Mouse (Mus musculus) kidney, postnatal 0 days (tissue): ENCODE measurements around the gene Stra6. TPM values are rescaled to one million over a fixed set of nuclear protein-coding genes. Genes with fewer than 3 reads are reported as not detected.

Source experiments
- ATAC-seq: fragments of 200-750 bp; cut with Nextera tagmentation; replicated peaks from 2 replicates; pipeline ENCODE4 v1.8.0; 2017; ENCODE audit warnings: low read depth, moderate number of reproducible peaks, moderate TSS enrichment, moderate library complexity; ENCODE audit not compliant: low FRiP score
- DNase-seq: peaks from one replicate; pipeline ENCODE4 v3.0.0-alpha.2; 2016; ENCODE audit warnings: low spot score
- H3K27ac ChIP-seq: fragments of 300-500 bp; sonication (generic); 2 replicates; pipeline ENCODE4 v1.5.1; 2014; ENCODE audit warnings: mild to moderate bottlenecking
- H3K27me3 ChIP-seq: fragments of 300-500 bp; sonication (generic); 2 replicates; pipeline ENCODE4 v1.6.1; 2014; ENCODE audit warnings: low read length, mixed read lengths; ENCODE audit not compliant: insufficient read depth
- H3K36me3 ChIP-seq: fragments of 300-500 bp; sonication (generic); 2 replicates; pipeline ENCODE4 v1.6.1; 2014; ENCODE audit warnings: low read length, mixed read lengths; ENCODE audit not compliant: insufficient read depth
- H3K4me1 ChIP-seq: fragments of 300-500 bp; sonication (generic); replicated peaks from 2 replicates; pipeline ENCODE4 v1.6.1; 2014; ENCODE audit warnings: antibody characterized with exemption, low read length, mixed read lengths; ENCODE audit not compliant: insufficient read depth
- H3K4me2 ChIP-seq: fragments of 300-500 bp; sonication (generic); 2 replicates; pipeline ENCODE4 v1.6.1; 2014; ENCODE audit warnings: mild to moderate bottlenecking, low read length, moderate library complexity, mixed read lengths
- H3K4me3 ChIP-seq: fragments of 300-500 bp; sonication (generic); replicated peaks from 2 replicates; pipeline ENCODE4 v1.5.1; 2014; ENCODE audit warnings: low read depth, low read length
- H3K9ac ChIP-seq: fragments of 300-500 bp; sonication (generic); 2 replicates; pipeline ENCODE4 v1.6.1; 2014; ENCODE audit warnings: low read depth, low read length
- H3K9me3 ChIP-seq: fragments of 300-500 bp; sonication (generic); replicated peaks from 2 replicates; pipeline ENCODE4 v1.6.1; 2016; ENCODE audit warnings: low read length, inconsistent platforms, mixed read lengths
- CTCF ChIP-seq: IDR thresholded peaks from 2 replicates; pipeline ENCODE4 v1.5.1; 2016; ENCODE audit warnings: antibody characterized with exemption, low read depth, mild to moderate bottlenecking, moderate library complexity
- WGBS: fragments of 180-500 bp; shearing (Covaris S2); extraction: QIAGEN DNeasy Blood & Tissue Kit; methylation state at CpG from one replicate; pipeline ENCODE4 v1.1.7; 2014; 5-methylcytosine and 5-hydroxymethylcytosine counted together
- polyA plus RNA-seq: library from polyadenylated mRNA; unstranded; fragments of >200 nt; fragmentation: Nextera tagmentation; extraction: Ambion mirVana; gene quantifications from 2 replicates; pipeline ENCODE4 v1.2.1, GENCODE M21; 2015

The Stra6 gene
- polyA plus RNA-seq, 1 experiment from 2014 or later = 12.2 TPM

DNA sequence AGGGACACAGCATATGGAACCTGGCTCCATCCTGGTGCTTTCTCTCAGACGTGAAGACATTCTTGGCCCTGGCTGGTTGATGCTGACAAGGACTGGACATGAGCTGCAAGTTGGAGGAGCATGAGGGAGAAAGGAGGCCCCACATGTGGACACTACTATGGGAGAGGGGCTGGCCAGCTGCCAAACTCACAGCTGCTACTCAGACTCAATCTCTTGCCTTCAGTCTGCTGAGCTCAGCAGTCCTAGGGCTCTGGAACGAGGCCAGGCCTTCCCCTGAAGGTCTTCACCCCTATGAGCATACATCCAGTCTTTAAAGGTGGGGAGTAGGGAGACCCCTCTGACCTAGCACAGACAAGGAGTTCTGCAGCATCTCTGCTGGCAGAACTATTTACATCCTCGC is 91.8 kb downstream of the Stra6 start:
- H3K4me2 ChIP-seq = no peak overlapping the region
- no peak overlapping the region for H3K4me3 ChIP-seq
- ATAC-seq (no peak), DNase-seq (peak; percentile 74)
- no peak overlapping the region for H3K9ac ChIP-seq
- no peaks in the 10 kb centered on the region for H3K27me3 ChIP-seq
- H3K4me1 ChIP-seq = 0 out of 2 replicates have a peak, but pooled peaks cover 4% of the 10 kb centered on the region
- no peaks in the 10 kb centered on the region for H3K9me3 ChIP-seq
- WGBS = 29% methylated on average over 3 of the region's 3 CpGs
- TF ChIP-seq CTCF = no peak
- H3K36me3 ChIP-seq = no peaks in the 10 kb centered on the region
- no peak overlapping the region for H3K27ac ChIP-seq

DNA sequence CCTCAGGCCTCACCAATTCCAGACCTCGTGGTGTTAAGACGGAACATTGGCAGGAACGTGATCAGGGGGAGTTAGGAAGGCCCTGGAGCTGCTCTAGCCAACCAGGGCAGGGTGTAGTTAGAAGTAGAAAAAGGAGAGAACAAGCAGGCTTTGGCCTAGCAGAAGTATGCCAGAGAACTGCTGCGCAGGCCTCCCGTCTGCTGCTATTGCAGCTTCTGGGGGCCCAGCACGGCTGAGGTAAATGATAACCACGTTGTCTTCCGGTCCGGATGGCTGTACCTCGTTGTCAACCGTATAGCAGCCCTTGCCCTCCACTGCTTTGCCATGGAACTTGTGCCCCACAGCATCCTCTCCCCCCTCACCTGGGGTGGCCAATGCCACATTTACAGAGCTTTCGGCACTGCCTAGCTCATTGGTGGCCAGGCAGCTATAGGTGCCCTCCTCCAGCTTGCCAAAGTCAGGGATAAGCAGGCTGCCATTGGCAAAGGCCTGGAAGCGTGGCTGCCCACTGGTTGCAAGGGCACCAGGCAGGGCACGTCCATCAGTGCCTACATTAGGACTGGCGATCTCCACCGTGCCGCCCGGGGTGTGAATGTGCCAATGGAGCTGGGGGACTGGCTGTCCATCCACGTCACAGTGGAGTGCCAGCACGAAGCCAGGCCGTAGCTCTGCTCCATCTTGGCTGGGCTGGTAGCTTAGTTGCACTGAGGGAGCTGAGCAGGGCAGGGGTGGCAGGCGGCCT is 93.4 kb downstream of the Stra6 start:
- TF ChIP-seq CTCF = no peak
- ATAC-seq (no peak), DNase-seq (no peak)
- H3K4me3 ChIP-seq = peak overlapping the region; percentile 25; the same call in 1 of the 2 replicates
- WGBS = 83% methylated on average over 22 of the region's 22 CpGs
- 0 out of 2 replicates have a peak, but pooled peaks cover 4% of the 10 kb centered on the region for H3K4me1 ChIP-seq
- 0 out of 2 replicates have a peak overlapping the region, but pooled peaks have one; percentile 13 for H3K9ac ChIP-seq
- H3K27me3 ChIP-seq = no peaks in the 10 kb centered on the region
- no peaks in the 10 kb centered on the region for H3K36me3 ChIP-seq
- H3K27ac ChIP-seq = no peak overlapping the region
- peak overlapping the region; percentile 50 for H3K4me2 ChIP-seq
- no peaks in the 10 kb centered on the region for H3K9me3 ChIP-seq

DNA sequence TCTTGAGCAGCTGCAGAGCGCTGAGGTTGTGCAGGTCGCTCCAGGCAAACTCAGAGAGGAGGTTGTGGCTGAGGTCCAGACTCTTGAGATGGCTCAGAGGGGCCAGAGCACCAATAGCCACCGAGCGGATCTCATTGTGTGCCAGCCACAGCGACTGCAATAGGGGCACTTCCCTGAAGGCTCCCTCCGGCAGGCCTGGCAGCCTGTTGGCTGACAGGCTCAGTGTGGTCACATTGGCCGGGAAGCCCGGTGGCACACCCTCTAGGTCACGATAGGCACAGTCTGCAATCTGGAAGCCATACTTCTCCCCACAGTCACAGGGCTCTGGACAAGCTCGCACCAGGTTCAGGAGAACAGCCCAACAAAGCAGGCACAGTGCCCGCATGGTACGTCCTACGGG is 94.2 kb downstream of the Stra6 start:
- no peak for TF ChIP-seq CTCF
- H3K4me3 ChIP-seq = peak overlapping the region; percentile 25; the same call in 1 of the 2 replicates
- peak overlapping the region; percentile 50 for H3K4me2 ChIP-seq
- ATAC-seq = no peak
- WGBS = 66% methylated on average over 13 of the region's 13 CpGs
- 0 out of 2 replicates have a peak, but pooled peaks cover 4% of the 10 kb centered on the region for H3K4me1 ChIP-seq
- H3K27me3 ChIP-seq = no peaks in the 10 kb centered on the region
- no peak for DNase-seq
- no peaks in the 10 kb centered on the region for H3K9me3 ChIP-seq
- no peaks in the 10 kb centered on the region for H3K36me3 ChIP-seq
- peak overlapping the region; percentile 87 for H3K27ac ChIP-seq
- peak overlapping the region; percentile 18; the same call in 1 of the 2 replicates for H3K9ac ChIP-seq

DNA sequence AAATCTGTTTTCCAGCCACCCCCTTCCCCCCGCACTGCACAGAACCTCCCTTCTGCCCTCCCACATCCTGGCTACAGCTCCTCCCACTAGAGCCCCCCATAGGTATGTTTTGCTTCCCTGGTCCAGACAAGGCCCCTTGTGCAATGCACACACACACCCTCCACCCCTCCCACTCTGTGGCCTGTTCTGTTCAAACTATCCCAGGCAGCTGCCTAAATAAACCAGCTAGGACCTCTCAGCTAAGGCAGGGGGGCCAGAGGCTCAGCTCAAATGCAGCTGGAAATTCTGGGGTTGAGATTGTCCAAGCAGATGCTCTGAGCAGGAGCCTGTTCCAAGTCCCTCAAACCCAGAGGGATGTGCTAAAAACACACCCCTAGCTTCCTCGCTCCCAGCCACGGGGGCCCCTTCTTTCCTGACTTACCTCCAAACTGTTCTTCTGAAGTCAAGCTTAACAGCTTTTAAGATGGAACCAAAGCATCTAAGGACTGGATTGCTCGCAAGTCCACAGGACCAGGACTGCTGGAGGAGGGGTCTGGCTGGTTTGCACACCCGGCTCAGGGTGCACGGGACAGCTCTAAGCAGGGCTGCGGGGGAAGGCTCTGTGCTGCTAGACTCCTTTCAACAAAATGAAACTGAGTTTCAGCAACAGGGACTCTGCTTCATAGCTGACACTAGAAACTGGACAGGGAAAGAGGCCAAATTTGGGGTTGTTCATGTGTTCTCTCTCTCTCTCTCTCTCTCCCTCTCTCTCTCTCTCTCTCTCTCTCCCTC is 95.1 kb downstream of the Stra6 start:
- H3K4me1 ChIP-seq = 0 out of 2 replicates have a peak, but pooled peaks cover 4% of the 10 kb centered on the region
- peak overlapping the region; percentile 50 for H3K4me2 ChIP-seq
- WGBS = 17% methylated on average over 7 of the region's 7 CpGs
- no peak for TF ChIP-seq CTCF
- ATAC-seq (peak; percentile 79; the same call in 1 of the 2 replicates), DNase-seq (peak; percentile 91)
- peak overlapping the region; percentile 87 for H3K27ac ChIP-seq
- no peaks in the 10 kb centered on the region for H3K9me3 ChIP-seq
- peak overlapping the region; percentile 25; the same call in 1 of the 2 replicates for H3K4me3 ChIP-seq
- H3K27me3 ChIP-seq = no peaks in the 10 kb centered on the region
- no peaks in the 10 kb centered on the region for H3K36me3 ChIP-seq
- H3K9ac ChIP-seq = no peak overlapping the region

DNA sequence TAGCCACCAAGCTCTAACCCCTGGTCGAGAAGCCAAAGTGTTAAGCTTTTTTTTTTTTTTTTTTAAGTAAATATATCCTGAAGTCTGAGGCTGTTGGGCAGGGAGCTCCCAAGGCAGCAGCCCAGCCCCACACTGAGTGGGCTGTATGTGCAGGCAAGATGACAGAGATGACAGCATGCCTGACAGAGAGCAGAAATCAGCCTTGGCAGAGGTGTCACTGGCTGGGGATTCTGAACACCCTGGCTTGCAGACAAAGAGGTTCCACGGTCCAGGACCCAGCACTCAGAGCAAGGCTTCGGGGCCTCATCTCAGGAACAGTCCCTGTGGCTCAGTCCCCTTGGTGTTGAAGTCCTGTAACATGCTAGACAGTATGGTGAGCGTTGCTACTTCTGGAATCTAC is 96.3 kb downstream of the Stra6 start:
- no peaks in the 10 kb centered on the region for H3K27me3 ChIP-seq
- no peak overlapping the region for H3K9ac ChIP-seq
- no peaks in the 10 kb centered on the region for H3K36me3 ChIP-seq
- DNase-seq = no peak
- ATAC-seq = no peak
- peak overlapping the region; percentile 87; the same call in 1 of the 2 replicates for H3K27ac ChIP-seq
- no peak overlapping the region for H3K4me2 ChIP-seq
- no peak overlapping the region for H3K4me3 ChIP-seq
- 0 out of 2 replicates have a peak, but pooled peaks cover 4% of the 10 kb centered on the region for H3K4me1 ChIP-seq
- no peak for TF ChIP-seq CTCF
- H3K9me3 ChIP-seq = no peaks in the 10 kb centered on the region
- WGBS = 33% methylated on average over 4 of the region's 4 CpGs

DNA sequence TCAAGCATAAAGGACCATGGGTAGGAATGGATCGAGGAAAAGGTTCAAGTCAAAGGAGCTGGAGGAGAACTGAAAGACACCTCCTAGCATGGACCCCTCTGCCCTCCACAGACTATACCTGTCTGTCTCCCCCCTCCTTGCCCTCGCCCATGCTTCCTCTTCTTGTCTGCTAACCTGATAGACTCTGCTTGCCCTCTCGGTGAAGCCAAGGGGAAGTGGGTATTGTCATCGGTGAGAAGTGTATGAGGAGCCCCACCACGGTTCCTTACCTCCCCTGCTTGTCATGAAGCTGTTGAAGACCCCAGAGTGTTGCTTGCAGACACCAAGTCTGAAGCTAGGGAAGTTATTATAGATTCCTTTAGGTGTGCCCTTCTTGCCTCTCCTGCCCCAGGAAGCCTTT is 96.7 kb downstream of the Stra6 start:
- Histone ChIP-seq H3K4me2 (no peak overlapping the region), H3K36me3 (no peaks in the 10 kb centered on the region), H3K4me3 (no peak overlapping the region), H3K27me3 (no peaks in the 10 kb centered on the region), H3K9ac (no peak overlapping the region), H3K4me1 (0 out of 2 replicates have a peak, but pooled peaks cover 4% of the 10 kb centered on the region), H3K9me3 (no peaks in the 10 kb centered on the region), H3K27ac (0 out of 2 replicates have a peak overlapping the region, but pooled peaks have one; percentile 87)
- ATAC-seq (no peak), DNase-seq (no peak)
- no peak for TF ChIP-seq CTCF
- WGBS = 77% methylated on average over 5 of the region's 5 CpGs
